Mouse (Mus musculus) cerebellum, adult 2 months (tissue): ENCODE results near the gene Fbxw8.

Experiments used
- CTCF ChIP-seq: fragments of 200-500 bp; IDR thresholded peaks from 2 replicates; pipeline ENCODE4 v1.5.1; 2011; ENCODE audit warnings: low read depth, mild to moderate bottlenecking, control low read depth, low read length, moderate library complexity, borderline replicate concordance; ENCODE audit not compliant: insufficient read depth
- POLR2A ChIP-seq: fragments of 200-500 bp; IDR thresholded peaks from 2 replicates; pipeline ENCODE4 v1.6.1; 2011; ENCODE audit warnings: low read length, control low read depth, borderline replicate concordance; ENCODE audit not compliant: insufficient read depth

GRCm38 (mm10) chr5:118126671-118127070 is 28.6 kb downstream of the Fbxw8 start:
- TF ChIP-seq CTCF (no peak), POLR2A (no peak)
